Mouse (Mus musculus): ENCODE results near the gene Smim27.

DNA sequence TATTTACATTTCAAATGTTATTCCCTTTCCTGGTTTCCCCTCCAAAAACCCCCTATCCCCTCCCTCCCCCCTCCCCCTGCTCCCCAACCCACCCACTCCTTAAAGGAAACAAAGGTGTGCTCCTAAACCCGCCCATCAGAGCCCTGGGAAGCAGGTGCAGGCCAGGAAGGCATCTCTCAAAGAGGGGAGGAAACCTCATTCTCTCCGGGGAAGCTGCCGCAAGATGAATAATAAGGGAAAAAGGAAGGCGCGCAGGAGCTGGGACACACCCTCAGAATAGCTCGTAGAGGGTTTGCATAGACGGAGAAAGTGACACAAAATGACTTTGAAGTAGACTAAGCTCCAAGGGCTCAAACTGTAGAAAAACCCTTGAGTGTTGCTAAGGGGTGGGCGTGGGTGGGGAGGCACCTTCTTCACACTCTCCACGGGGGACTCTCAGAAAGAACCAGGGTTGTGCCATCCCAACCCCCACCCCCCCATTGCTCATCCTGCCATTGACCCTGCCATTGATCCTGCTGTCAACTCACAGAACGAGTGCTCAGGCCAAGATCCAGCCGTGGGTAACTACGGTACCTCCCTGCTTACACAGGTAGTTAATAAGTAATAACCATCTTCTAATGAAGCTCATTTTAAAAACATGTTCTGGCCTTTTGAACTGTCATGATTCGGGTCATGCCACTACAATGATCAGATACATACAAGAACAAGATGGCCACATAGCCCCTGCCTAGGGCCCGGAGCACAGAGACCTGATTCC is 48.2 kb upstream of the Smim27 start:
- TF ChIP-seq CTCF (conservative IDR thresholded peaks at IDR 0.05; ENCODE audit: low read length) (no peak), NANOG (IDR thresholded peaks at IDR 0.05; ENCODE audit: borderline replicate concordance, low read length) (no peak)

Measured in E14TG2a.4 (cell line).